Mouse (Mus musculus): ENCODE measurements around the gene Zfp523. TPM values are rescaled to one million over a fixed set of nuclear protein-coding genes. Genes with fewer than 3 reads are reported as not detected.

The Zfp523 gene
- total RNA-seq, 1 experiment from 2014 or later = 12.8 TPM

GRCm38 (mm10) chr17:28153095-28153494, 23.8 kb upstream of the Zfp523 start:
- ATAC-seq (ENCODE audit: extremely low read depth, insufficient number of reproducible peaks, low FRiP score, poor library complexity, severe bottlenecking) = no peak

- ATAC-seq (ENCODE audit: extremely low read depth, insufficient number of reproducible peaks, low FRiP score, poor library complexity, severe bottlenecking) = no peak
Observed at GRCm38 (mm10) chr17:28154970-28155369, 22.0 kb upstream of the Zfp523 start.

- no peak for ATAC-seq (ENCODE audit: extremely low read depth, insufficient number of reproducible peaks, low FRiP score, poor library complexity, severe bottlenecking)
Observed at GRCm38 (mm10) chr17:28160361-28160760, 16.6 kb upstream of the Zfp523 start.

- no peak for ATAC-seq (ENCODE audit: extremely low read depth, insufficient number of reproducible peaks, low FRiP score, poor library complexity, severe bottlenecking)
Observed at GRCm38 (mm10) chr17:28161310-28161881, 15.5 kb upstream of the Zfp523 start.

- peak; percentile 70 for ATAC-seq (ENCODE audit: extremely low read depth, insufficient number of reproducible peaks, low FRiP score, poor library complexity, severe bottlenecking)
Observed at GRCm38 (mm10) chr17:28163666-28164065, 13.3 kb upstream of the Zfp523 start.

- no peak for ATAC-seq (ENCODE audit: extremely low read depth, insufficient number of reproducible peaks, low FRiP score, poor library complexity, severe bottlenecking)
Observed at GRCm38 (mm10) chr17:28170460-28171305, 6.2 kb upstream of the Zfp523 start.

- ATAC-seq (ENCODE audit: extremely low read depth, insufficient number of reproducible peaks, low FRiP score, poor library complexity, severe bottlenecking) = no peak
Observed at GRCm38 (mm10) chr17:28172690-28173089, 4.2 kb upstream of the Zfp523 start.

GRCm38 (mm10) chr17:28177540-28178046, 664 bp downstream of the Zfp523 start:
- no peak for ATAC-seq (ENCODE audit: extremely low read depth, insufficient number of reproducible peaks, low FRiP score, poor library complexity, severe bottlenecking)

- ATAC-seq (ENCODE audit: extremely low read depth, insufficient number of reproducible peaks, low FRiP score, poor library complexity, severe bottlenecking) = no peak
Observed at GRCm38 (mm10) chr17:28180331-28180730, 3.4 kb downstream of the Zfp523 start.

GRCm38 (mm10) chr17:28180783-28181544, 4.0 kb downstream of the Zfp523 start:
- ATAC-seq (ENCODE audit: extremely low read depth, insufficient number of reproducible peaks, low FRiP score, poor library complexity, severe bottlenecking) = peak; percentile 81

GRCm38 (mm10) chr17:28184971-28185638, 8.2 kb downstream of the Zfp523 start:
- ATAC-seq (ENCODE audit: extremely low read depth, insufficient number of reproducible peaks, low FRiP score, poor library complexity, severe bottlenecking) = no peak

GRCm38 (mm10) chr17:28188313-28188712, 11.4 kb downstream of the Zfp523 start:
- no peak for ATAC-seq (ENCODE audit: extremely low read depth, insufficient number of reproducible peaks, low FRiP score, poor library complexity, severe bottlenecking)

- no peak for ATAC-seq (ENCODE audit: extremely low read depth, insufficient number of reproducible peaks, low FRiP score, poor library complexity, severe bottlenecking)
Observed at GRCm38 (mm10) chr17:28192754-28193153, 15.8 kb downstream of the Zfp523 start.

- no peak for ATAC-seq (ENCODE audit: extremely low read depth, insufficient number of reproducible peaks, low FRiP score, poor library complexity, severe bottlenecking)
Observed at GRCm38 (mm10) chr17:28193559-28193958, 16.6 kb downstream of the Zfp523 start.

GRCm38 (mm10) chr17:28195033-28195432, 18.1 kb downstream of the Zfp523 start:
- ATAC-seq (ENCODE audit: extremely low read depth, insufficient number of reproducible peaks, low FRiP score, poor library complexity, severe bottlenecking) = no peak

- ATAC-seq (ENCODE audit: extremely low read depth, insufficient number of reproducible peaks, low FRiP score, poor library complexity, severe bottlenecking) = no peak
Observed at GRCm38 (mm10) chr17:28197646-28198045, 20.7 kb downstream of the Zfp523 start.

- no peak for ATAC-seq (ENCODE audit: extremely low read depth, insufficient number of reproducible peaks, low FRiP score, poor library complexity, severe bottlenecking)
Observed at GRCm38 (mm10) chr17:28201982-28202381, 25.1 kb downstream of the Zfp523 start.

- ATAC-seq (ENCODE audit: extremely low read depth, insufficient number of reproducible peaks, low FRiP score, poor library complexity, severe bottlenecking) = peak; percentile 64; the same call in 1 of the 2 replicates
Observed at GRCm38 (mm10) chr17:28204052-28204720, 27.3 kb downstream of the Zfp523 start.

Measured in neutrophil, adult 5-6 weeks (primary cell).